Mouse (Mus musculus) stomach, embryonic 16.5 days (tissue): ENCODE data around the gene Maml2. TPM values are rescaled to one million over a fixed set of nuclear protein-coding genes. Genes with fewer than 3 reads are reported as not detected.

Source experiments
- ATAC-seq: fragments of 200-750 bp; cut with Nextera tagmentation; 2 replicates; pipeline ENCODE4 v1.8.0; 2017; ENCODE audit warnings: moderate number of reproducible peaks, moderate TSS enrichment; ENCODE audit not compliant: insufficient read depth, low FRiP score
- H3K27ac ChIP-seq: fragments of 300-500 bp; sonication (generic); 2 replicates; pipeline ENCODE4 v1.5.1; 2014; ENCODE audit warnings: low read length
- H3K27me3 ChIP-seq: fragments of 300-500 bp; sonication (generic); 2 replicates; pipeline ENCODE4 v1.6.1; 2014; ENCODE audit warnings: low read length, control low read depth, mixed read lengths; ENCODE audit not compliant: control insufficient read depth, insufficient read depth
- H3K36me3 ChIP-seq: fragments of 300-500 bp; sonication (generic); 2 replicates; pipeline ENCODE4 v1.6.1; 2014; ENCODE audit warnings: low read length; ENCODE audit not compliant: control insufficient read depth, insufficient read depth
- H3K4me1 ChIP-seq: fragments of 300-500 bp; sonication (generic); 2 replicates; pipeline ENCODE4 v1.6.1; 2014; ENCODE audit warnings: low read length, control low read depth, mixed read lengths; ENCODE audit not compliant: control insufficient read depth, insufficient read depth
- H3K4me2 ChIP-seq: fragments of 300-500 bp; sonication (generic); 2 replicates; pipeline ENCODE4 v1.6.1; 2014; ENCODE audit warnings: low read depth, low read length, mixed read lengths
- H3K4me3 ChIP-seq: fragments of 300-500 bp; sonication (generic); replicated peaks from 2 replicates; pipeline ENCODE4 v1.5.1; 2014; ENCODE audit warnings: mild to moderate bottlenecking, low read length
- H3K9ac ChIP-seq: fragments of 300-500 bp; sonication (generic); 2 replicates; pipeline ENCODE4 v1.6.1; 2014; ENCODE audit warnings: low read length
- H3K9me3 ChIP-seq: fragments of 300-500 bp; sonication (generic); replicated peaks from 2 replicates; pipeline ENCODE4 v1.6.1; 2016; ENCODE audit warnings: low read length, control low read depth; ENCODE audit not compliant: control insufficient read depth
- WGBS: fragments of 180-500 bp; shearing (Covaris S2); extraction: QIAGEN DNeasy Blood & Tissue Kit; methylation state at CpG from one replicate; pipeline ENCODE4 v1.1.7; 2014; 5-methylcytosine and 5-hydroxymethylcytosine counted together
- polyA plus RNA-seq: library from polyadenylated mRNA; unstranded; fragments of >200 nt; fragmentation: Nextera tagmentation; extraction: Ambion mirVana; gene quantifications from 2 replicates; pipeline ENCODE4 v1.2.1, GENCODE M21; 2015

The Maml2 gene
- polyA plus RNA-seq, 1 experiment from 2014 or later: 8.9 TPM

DNA sequence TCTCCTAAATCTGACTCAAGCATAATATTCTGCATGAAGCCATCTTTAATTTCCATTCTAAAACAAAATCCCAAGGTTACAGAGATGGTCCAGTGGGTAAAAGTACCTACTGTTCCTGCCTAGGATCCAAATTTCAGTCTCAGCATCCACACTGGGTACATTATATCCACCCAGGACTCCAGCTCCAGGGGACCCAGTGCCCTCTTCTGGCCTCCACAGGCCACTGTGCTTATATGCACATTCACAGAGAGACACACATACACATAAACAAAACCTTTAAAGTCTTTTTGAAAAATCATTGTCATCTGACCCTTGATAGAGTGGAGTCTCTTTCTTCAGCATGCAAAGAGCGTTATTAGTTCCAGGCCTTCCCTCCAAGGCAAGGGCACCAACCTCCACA lies 291.0 kb downstream of the Maml2 start:
- Histone ChIP-seq H3K9ac (no peak overlapping the region), H3K4me2 (no peak overlapping the region), H3K4me3 (no peak overlapping the region), H3K27ac (no peak overlapping the region), H3K36me3 (no peaks in the 10 kb centered on the region), H3K27me3 (no peaks in the 10 kb centered on the region), H3K4me1 (peaks cover 19% of the 10 kb centered on the region), H3K9me3 (no peaks in the 10 kb centered on the region)
- no peak for ATAC-seq
- 91% methylated on average over 1 of the region's 1 CpGs for WGBS

DNA sequence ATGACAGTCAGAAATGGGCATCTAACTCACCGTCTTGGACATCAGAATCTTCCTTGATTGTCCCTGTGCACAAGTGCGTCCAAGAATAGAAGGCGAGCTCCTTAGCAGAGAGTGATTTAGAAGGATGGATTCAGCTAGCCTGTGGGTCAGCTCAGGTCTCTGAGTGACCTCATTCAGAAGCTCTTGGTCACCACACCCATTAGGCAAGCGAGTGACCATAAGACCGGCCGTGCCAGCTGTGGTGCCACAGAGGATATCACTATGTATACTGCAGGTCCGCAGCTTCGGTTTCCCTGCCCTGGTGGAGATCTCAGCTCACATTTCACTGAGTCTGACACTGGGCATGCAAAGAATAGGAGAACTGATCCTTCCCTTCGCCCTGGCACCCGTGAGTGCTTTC lies 294.9 kb downstream of the Maml2 start:
- no peak overlapping the region for H3K4me2 ChIP-seq
- no peaks in the 10 kb centered on the region for H3K9me3 ChIP-seq
- H3K27me3 ChIP-seq: no peaks in the 10 kb centered on the region
- 93% methylated on average over 10 of the region's 10 CpGs for WGBS
- no peak overlapping the region for H3K9ac ChIP-seq
- H3K4me1 ChIP-seq: no peaks in the 10 kb centered on the region
- H3K4me3 ChIP-seq: no peak overlapping the region
- H3K27ac ChIP-seq: no peak overlapping the region
- ATAC-seq: no peak
- no peaks in the 10 kb centered on the region for H3K36me3 ChIP-seq

DNA sequence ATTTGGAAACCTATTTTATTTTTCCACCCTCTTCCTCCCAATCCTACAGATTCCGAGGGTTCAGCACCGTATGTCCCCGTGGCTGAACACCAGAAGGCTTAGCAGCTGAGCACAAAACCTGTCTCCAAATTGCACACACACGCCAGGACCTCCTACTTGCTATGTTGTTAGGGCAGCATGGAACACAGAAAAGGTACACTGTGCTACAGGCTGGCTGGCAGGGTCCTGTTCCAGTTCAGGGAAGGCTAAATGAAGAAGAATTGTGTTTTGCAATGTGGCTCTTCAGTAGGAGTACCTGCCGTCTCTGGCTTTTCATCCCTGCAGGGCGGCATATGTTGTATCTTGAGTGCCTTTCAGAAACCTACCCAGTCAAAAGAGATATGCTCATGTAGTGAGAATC lies 300.0 kb downstream of the Maml2 start:
- no peak for ATAC-seq
- 87% methylated on average over 6 of the region's 6 CpGs for WGBS
- H3K4me2 ChIP-seq: no peak overlapping the region
- H3K4me1 ChIP-seq: no peaks in the 10 kb centered on the region
- H3K4me3 ChIP-seq: no peak overlapping the region
- H3K27me3 ChIP-seq: no peaks in the 10 kb centered on the region
- H3K9ac ChIP-seq: no peak overlapping the region
- H3K27ac ChIP-seq: no peak overlapping the region
- H3K36me3 ChIP-seq: no peaks in the 10 kb centered on the region
- H3K9me3 ChIP-seq: no peaks in the 10 kb centered on the region

GRCm38 (mm10) chr9:13598596-13599333 lies 301.0 kb downstream of the Maml2 start:
- no peaks in the 10 kb centered on the region for H3K27me3 ChIP-seq
- no peaks in the 10 kb centered on the region for H3K9me3 ChIP-seq
- no peak for ATAC-seq
- H3K9ac ChIP-seq: no peak overlapping the region
- no peaks in the 10 kb centered on the region for H3K36me3 ChIP-seq
- no peaks in the 10 kb centered on the region for H3K4me1 ChIP-seq
- H3K27ac ChIP-seq: no peak overlapping the region
- H3K4me2 ChIP-seq: no peak overlapping the region
- H3K4me3 ChIP-seq: no peak overlapping the region
- 78% methylated on average over 4 of the region's 4 CpGs for WGBS

- H3K4me2 ChIP-seq: no peak overlapping the region
- no peaks in the 10 kb centered on the region for H3K27me3 ChIP-seq
- H3K9ac ChIP-seq: no peak overlapping the region
- no peak overlapping the region for H3K4me3 ChIP-seq
- H3K4me1 ChIP-seq: no peaks in the 10 kb centered on the region
- no peak overlapping the region for H3K27ac ChIP-seq
- WGBS: 71% methylated on average over 3 of the region's 3 CpGs
- H3K9me3 ChIP-seq: no peaks in the 10 kb centered on the region
- no peak for ATAC-seq
- H3K36me3 ChIP-seq: no peaks in the 10 kb centered on the region
Measured at GRCm38 (mm10) chr9:13599334-13599614, 301.5 kb downstream of the Maml2 start.

DNA sequence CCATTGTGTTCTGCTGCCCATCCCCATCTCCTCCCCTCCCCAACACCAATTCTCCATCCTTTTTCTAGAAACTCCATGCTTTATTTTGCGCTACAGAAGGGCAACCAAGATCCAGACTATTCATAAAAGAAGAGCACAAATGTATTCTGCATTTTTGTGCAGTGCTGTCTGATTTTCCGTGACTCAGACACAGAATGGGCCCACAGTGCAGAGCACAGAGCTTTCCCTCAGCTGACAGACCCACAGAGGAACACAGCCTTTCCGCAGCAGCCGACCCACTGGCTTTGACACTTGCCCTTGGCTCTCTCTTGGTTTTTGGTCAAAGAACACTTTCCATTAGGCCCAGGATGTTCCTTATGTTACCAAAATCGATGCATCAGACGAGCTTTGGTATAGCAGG lies 302.0 kb downstream of the Maml2 start:
- WGBS: 95% methylated on average over 6 of the region's 6 CpGs
- Histone ChIP-seq H3K36me3 (no peaks in the 10 kb centered on the region), H3K27ac (no peak overlapping the region), H3K27me3 (no peaks in the 10 kb centered on the region), H3K4me1 (no peaks in the 10 kb centered on the region), H3K9me3 (no peaks in the 10 kb centered on the region), H3K9ac (no peak overlapping the region), H3K4me3 (no peak overlapping the region), H3K4me2 (no peak overlapping the region)
- ATAC-seq: no peak

- Histone ChIP-seq H3K4me3 (no peak overlapping the region), H3K4me1 (no peaks in the 10 kb centered on the region), H3K27ac (no peak overlapping the region), H3K36me3 (no peaks in the 10 kb centered on the region), H3K9me3 (no peaks in the 10 kb centered on the region), H3K4me2 (no peak overlapping the region), H3K9ac (no peak overlapping the region), H3K27me3 (no peaks in the 10 kb centered on the region)
- whole genome bisulfite sequencing: 78% methylated on average over 3 of the region's 3 CpGs
- ATAC-seq: no peak
Measured at GRCm38 (mm10) chr9:13601729-13602128, 304.0 kb downstream of the Maml2 start.

DNA sequence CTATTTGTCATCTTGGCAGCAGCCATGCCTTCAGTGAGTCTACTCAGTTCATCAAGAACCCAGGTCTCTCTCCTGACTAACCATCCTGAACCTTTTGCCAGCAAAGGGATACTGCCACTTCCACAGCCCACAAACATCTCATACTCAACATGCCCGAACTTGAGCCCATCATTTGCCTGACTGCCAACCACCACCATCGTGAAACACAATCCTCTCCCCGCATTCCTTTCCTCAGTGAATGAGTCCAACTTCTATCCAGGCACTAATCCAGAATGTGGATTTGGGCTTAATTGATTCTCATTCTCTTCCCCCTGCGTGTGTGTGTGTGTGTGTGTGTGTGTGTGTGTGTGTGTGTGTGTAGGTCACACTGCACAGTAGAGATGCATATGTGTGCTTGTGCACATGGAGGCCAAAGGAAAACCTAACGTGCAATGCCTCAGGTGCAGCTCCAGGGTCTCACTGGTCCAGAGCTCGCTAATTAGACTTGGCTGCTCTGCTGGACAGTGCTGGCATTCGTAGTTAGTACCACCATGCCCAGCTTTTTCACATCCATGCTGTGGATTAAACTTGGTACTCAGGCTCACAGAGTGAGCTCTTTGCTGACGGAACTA lies 305.9 kb downstream of the Maml2 start:
- no peaks in the 10 kb centered on the region for H3K36me3 ChIP-seq
- no peak overlapping the region for H3K4me2 ChIP-seq
- no peak overlapping the region for H3K9ac ChIP-seq
- H3K4me1 ChIP-seq: no peaks in the 10 kb centered on the region
- ATAC-seq: no peak
- WGBS: 73% methylated on average over 8 of the region's 8 CpGs
- H3K27ac ChIP-seq: no peak overlapping the region
- H3K4me3 ChIP-seq: no peak overlapping the region
- H3K9me3 ChIP-seq: no peaks in the 10 kb centered on the region
- no peaks in the 10 kb centered on the region for H3K27me3 ChIP-seq

DNA sequence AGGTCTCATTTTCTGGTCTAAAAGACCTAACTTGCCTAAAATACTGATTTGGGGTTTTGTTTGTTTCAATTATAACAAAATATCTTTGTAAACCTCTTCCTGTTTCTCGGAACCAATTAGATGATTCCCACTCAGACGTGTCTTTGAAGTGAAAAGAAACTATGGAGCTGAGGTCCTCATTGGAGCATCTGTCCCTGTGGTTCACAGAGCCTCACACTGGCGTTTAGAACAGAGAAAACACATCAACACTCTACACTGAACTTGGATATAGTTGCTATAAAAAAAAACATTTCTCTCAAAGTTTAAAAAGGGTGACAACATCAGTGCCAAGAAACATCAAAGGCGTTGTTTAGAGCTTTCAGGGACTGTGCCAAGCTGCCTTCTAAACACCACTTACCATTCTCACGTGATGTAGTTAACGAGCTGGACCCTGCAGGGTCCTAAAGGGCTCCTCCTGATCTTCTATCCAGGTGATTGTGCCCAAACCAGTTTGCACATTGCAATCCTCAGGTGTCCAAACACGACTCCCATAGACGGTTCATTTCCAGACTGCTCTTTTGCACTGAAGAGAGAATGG lies 309.9 kb downstream of the Maml2 start:
- H3K27ac ChIP-seq: no peak overlapping the region
- H3K4me1 ChIP-seq: no peaks in the 10 kb centered on the region; the same call in 1 of the 2 replicates
- H3K9ac ChIP-seq: no peak overlapping the region
- no peak overlapping the region for H3K4me3 ChIP-seq
- ATAC-seq: no peak
- H3K4me2 ChIP-seq: no peak overlapping the region
- H3K36me3 ChIP-seq: no peaks in the 10 kb centered on the region
- H3K9me3 ChIP-seq: no peaks in the 10 kb centered on the region
- 74% methylated on average over 8 of the region's 8 CpGs for WGBS
- H3K27me3 ChIP-seq: no peaks in the 10 kb centered on the region
